Mouse (Mus musculus) CH12.LX (cell line): ENCODE results near the gene Igdcc4.

Experiments
- BHLHE40 ChIP-seq: IDR thresholded peaks from 2 replicates; pipeline ENCODE4 v1.6.1; 2011; ENCODE audit warnings: mild to moderate bottlenecking, low read depth, low read length, improper control_type of control experiment
- CTCF ChIP-seq, 2 experiments: IDR thresholded peaks in 1 of 2; conservative IDR thresholded peaks in 1 of 2; 2 replicates each; pipeline ENCODE4 v1.5.1; 2011 to 2012; ENCODE audit warnings: low read depth in 2 of 2, low read length in 2 of 2, improper control_type of control experiment in 1 of 2, inconsistent platforms in 1 of 2, mild to moderate bottlenecking in 1 of 2, moderate library complexity in 1 of 2
- HCFC1 ChIP-seq: IDR thresholded peaks from 2 replicates; pipeline ENCODE4 v1.6.1; 2012; ENCODE audit warnings: low read depth, mild to moderate bottlenecking, inconsistent platforms, low read length, improper control_type of control experiment
- MAX ChIP-seq: IDR thresholded peaks from 2 replicates; pipeline ENCODE4 v1.6.1; 2011; ENCODE audit warnings: low read length, improper control_type of control experiment

DNA sequence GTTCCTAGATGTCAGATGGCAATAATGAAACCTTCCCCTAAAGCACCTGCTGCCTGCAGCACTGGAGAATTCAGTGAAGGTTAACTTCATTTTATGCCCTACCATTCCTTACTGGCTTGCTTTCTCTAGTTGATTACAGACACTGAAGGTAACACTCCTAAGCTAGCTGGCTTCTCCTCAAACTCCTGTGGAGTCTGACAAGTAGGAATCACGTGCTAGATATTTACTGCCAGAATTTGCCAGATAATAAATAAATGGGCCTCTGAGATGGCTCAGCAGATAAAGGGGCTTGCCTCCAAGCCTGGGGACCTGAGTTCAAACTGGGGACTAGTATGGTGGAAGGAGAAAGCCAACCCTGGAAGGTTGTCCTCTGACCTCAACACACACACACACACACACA lies 14.5 kb upstream of the Igdcc4 start:
- TF ChIP-seq MAX = no peak
- TF ChIP-seq HCFC1 = no peak
- TF ChIP-seq CTCF (conservative IDR thresholded peaks at IDR 0.05 in 1 of 2, IDR thresholded peaks at IDR 0.05 in 1 of 2; ENCODE audit: low read depth in 2 of 2, low read length in 2 of 2) = no peak
- no peak for TF ChIP-seq BHLHE40
